Mouse (Mus musculus) lung, postnatal 14 days (tissue): ENCODE data around the gene Olfr1477.
"Not testable (repeated sequence)": the region's sequence is repeated elsewhere in the genome, so short reads cannot be mapped to it uniquely, and the experiment has no call there.

ENCODE experiments used
- DNase-seq: peaks from one replicate; pipeline ENCODE4 v3.0.0; 2021

The Olfr1477 gene

DNA sequence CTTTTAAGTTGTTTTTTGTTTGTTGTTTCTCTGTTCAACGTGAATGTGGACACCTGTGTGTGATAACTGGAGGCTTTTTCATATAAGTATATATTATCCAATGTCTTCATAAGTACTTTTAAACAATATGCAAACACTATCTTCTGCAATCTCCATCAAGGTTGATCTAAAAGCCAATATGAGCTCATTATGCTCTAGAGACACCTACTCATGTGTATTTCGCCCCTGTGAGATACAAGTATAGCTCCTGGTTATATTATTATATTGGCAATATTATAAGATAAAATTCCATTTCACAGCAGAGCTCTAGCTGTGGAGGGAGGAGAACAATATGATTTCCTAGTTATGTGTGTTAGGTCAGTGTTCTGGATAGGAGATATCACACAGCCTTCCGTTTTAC lies at the start of gene Olfr1477:
Olfr1477 (plus strand) TSS at position 301 of the 400 bp plus-strand sequence.
- DNase-seq, result no peak

DNA sequence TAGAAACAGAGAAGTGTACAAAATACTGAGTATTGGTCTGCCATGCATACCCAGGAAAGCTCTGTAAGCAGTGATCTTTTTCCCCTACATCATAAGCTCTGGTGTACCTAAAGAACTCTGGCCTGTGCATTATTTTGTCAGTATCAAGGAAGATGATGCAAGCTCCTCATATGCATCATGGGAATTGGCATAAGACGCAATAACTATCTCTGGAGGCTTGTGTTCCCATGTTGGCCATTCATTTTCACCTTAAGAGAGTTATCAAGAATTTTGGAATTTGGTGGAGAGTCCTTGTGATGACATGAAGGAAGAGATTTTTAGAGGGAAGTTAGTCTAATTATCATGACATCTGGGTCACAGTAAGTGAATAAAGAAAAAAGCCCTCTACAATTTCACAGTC lies 44.4 kb upstream of the Olfr1477 start, which contains the start of gene Olfr1472:
Olfr1472 (minus strand) TSS at position 101 of the 400 bp plus-strand sequence.
- no peak for DNase-seq

DNA sequence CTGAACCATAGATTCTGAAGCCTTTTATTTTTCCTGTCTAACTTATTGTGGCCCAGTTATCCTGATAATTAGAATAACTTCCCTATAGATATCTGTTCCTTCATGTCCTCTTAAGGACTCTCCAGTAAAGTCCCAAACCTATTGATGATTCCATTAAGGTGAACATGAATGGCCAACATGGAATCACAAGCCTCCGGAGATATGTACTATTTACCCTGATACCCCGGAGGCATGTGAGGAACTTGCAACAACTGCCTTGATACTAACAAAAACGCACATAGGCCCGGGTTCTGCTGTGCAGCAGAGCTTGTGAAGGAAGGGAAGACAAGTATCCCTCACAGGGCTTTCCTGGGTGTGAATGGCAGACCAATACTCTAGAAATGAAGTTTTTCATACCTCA lies 31.1 kb upstream of the Olfr1477 start, which contains the start of gene Olfr1474:
Olfr1474 (plus strand) TSS at position 301 of the 400 bp plus-strand sequence.
- not testable (repeated sequence) for DNase-seq

DNA sequence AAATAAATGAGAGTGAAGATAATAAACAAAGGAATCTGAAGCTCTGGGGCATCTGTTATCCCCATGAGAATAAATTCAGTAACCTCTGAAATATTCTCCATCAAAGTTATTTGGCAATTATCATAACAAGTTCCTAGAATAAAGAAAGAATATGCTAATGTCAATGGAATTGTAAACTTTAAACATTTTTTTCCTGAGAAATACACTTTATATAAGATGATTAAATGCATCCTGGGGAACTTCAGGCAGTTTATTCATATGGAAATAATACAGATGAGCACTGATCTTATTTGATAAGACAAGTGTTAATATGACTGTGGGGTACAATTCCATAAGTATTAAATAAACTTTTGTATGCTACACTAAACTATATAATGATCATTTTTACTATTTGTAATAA lies 20.2 kb upstream of the Olfr1477 start, which contains the start of gene Olfr1475:
Olfr1475 (minus strand) TSS at position 101 of the 400 bp plus-strand sequence.
- DNase-seq, result no peak

DNA sequence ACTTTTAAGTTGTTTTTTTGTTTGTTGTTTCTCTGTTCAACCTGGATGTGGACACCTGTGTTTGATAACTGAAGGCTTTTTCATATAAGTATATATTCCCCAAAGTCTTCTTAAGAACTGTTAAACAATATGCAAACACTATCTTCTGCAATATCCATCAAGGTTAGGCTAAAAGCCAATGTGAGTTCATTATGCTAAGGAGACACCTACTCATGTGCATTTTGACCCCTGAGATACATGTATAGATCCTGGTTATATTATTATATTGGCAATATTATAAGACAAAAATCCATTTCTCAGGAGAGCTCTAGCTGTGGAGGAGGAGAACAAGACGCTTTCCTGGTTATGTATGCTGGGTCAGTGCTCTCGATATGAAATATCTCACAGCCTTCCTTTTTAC lies 27.3 kb downstream of the Olfr1477 start, which contains the start of gene Olfr1480:
Olfr1480 (plus strand) TSS at position 301 of the 400 bp plus-strand sequence.
- no peak for DNase-seq
